Mouse (Mus musculus) retina, adult 2 months (tissue): ENCODE data around the gene Ankrd44.

Experiments
- DNase-seq: peaks from one replicate; pipeline ENCODE4 v3.0.0-alpha.2; 2012; ENCODE audit warnings: low read depth, low spot score

The Ankrd44 gene

DNA sequence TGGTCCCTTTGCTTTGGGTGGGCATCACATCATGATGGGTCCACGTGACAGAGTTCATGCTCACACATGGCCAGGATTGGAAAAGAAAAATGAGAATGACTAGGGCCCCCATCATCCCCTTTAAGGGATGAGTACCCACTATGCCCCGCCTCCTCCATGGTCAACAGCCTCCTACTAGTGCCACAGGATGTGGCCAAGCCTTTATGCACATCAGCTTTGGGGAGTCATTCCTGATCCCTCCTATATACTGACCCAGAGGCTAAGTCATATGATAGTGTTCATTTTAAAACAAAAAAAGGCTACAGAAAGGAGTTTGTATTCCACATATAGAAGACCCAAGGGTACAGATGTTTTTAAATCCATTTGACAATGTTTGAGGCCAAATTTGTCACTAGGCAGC is 287.1 kb downstream of the Ankrd44 start:
- DNase-seq = no peak

DNA sequence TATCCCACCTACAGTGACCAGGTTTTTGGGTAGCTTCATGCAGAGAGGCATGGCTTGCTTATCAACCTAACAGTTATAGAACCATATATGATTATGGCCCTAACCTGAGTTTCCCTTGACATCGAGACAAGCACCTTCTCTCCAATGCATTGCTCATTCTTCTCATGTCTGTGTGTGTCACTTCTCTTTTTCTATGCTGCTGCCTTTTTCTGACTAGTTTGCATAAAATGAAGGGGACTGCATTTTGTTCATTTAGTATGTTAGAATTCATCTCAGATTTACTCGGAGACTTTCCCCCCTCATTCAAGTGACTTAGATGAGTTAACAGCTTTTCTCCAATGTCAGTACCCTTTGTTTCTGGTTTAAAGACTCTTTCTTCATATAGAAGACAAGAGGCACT is 288.8 kb downstream of the Ankrd44 start:
- DNase-seq = no peak

- DNase-seq = no peak
Measured at GRCm38 (mm10) chr1:54629106-54629505, 297.1 kb downstream of the Ankrd44 start.

DNA sequence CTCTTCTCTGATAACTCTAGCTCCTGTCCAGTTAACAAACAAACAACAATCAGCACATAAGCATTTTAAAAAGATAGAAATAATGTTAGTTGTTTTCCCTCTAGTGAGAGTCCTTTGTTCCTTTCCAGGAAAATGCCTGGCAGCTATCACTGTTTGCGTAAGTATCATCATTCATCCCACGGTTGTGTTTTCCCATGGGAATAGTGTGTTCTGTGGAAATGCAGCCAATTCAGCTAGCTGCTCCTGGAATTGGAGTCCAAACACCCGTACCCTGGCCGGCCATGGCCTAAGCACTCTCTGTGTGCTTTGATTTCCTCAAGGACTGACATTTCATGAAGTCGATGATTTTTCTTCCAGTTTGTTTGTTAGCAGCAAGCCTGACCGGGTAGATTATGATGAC is 311.2 kb downstream of the Ankrd44 start:
- no peak for DNase-seq

- no peak for DNase-seq
Measured at GRCm38 (mm10) chr1:54612344-54612743, 313.8 kb downstream of the Ankrd44 start.

- DNase-seq = no peak
Measured at GRCm38 (mm10) chr1:54611891-54612290, 314.3 kb downstream of the Ankrd44 start.

DNA sequence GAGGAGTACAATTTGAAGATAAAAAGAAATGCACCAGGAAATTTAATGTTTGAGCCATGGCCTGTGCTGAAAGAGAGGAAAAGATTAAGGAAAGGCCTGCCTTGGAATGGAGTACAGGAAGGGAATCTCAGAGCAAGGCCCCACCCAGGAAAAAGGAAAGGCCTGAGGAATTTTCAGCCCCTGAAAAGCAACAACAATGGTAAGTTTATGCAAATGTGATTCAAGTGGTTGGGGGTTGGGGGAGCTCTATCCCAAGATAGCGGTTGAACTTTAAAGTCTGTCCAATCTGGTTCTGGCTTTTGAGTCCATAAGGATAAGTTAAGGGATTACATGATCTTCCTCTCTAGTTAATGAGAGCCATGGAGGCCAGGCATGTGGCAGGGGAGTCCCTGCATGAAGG is 319.3 kb downstream of the Ankrd44 start:
- DNase-seq = no peak

DNA sequence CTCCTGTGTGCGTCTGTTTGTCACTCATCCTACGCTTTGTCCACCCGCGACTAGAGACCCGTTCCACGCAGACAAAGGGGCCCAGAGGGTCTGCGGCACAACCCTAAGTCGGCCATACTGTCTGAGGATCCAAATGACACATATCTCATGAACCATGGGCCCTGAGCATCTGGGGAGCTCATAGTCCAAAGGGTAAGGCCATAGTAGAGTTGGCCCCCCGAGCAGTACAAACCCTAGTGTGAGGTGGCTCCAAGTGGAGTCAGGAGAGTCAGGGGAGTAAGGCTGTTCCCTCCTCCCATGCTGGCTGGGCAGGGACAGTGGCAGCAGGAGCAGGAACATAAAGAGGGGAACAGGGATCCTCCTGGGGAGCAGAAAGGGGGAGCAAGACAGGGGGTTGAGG is 324.5 kb downstream of the Ankrd44 start:
- no peak for DNase-seq

DNA sequence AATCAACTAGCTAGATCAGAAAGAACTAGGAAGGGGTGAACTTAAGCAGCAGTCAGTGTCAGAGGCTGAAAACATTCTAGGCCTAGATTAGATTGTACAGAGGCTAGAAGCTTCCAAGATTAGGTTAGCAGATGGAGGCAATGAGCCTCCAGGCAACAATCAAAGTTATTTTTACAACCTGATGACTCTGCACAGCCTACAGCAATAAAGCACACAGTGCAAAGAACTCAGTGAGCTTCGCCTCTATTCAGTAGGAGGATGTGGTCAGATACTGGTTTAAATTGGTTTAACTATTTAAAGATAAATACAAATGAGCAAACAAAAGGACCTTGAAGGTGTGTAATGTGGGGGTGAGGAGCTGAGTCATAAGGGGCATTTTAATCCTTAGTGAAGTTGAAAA is 325.9 kb downstream of the Ankrd44 start:
- DNase-seq = no peak

DNA sequence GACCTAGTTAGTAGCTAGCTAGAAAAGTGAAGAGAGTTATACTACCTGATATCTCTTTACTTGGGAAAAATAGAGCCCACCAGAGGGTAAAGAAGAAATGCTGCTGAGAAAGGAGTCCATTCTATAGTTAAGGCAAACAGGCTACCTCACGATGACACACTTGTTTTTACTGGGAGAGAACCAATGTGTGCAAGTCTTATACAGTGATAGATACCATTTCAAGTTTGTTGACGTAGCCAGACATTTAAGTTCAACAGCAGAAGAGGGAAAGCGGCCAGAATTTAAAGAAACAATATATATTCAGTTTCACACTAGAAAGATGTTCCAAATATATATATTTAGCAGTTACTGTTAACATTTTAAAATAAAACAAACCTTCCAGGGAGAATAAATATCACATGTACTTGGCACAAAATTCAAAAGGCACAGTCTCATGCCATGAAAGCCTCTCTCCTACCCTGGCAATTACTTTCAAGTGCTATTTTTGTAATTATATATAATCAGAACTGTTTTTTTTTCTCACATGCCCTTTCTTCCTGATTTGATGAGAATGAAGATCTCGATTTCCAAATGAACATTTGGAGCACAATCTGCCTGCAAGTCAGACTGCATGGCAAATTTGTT is 328.5 kb downstream of the Ankrd44 start:
- no peak for DNase-seq

DNA sequence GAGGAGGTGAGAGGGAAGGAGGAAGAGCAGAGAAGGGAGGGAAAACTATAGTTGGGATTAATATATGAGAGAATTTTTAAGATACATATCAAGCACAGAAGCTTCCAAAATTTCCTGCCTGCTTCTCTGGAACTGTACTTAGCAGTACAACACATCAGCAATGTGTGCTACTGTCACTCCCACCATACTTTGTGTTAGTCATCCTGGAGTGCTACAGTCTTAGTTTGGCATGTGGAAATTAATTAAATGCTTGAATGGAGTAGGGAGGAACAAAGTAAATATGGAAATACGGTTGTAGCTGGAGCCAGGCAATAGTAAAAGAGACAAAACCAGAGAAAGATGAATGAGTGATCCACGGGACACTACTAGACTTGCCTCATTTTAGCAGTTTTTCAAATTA is 330.0 kb downstream of the Ankrd44 start:
- DNase-seq = no peak
